Mouse (Mus musculus) G1E (cell line): ENCODE measurements around the gene Zfp202.

Experiments used
- CTCF ChIP-seq: IDR thresholded peaks from 2 replicates; pipeline ENCODE4 v1.5.1; 2012; ENCODE audit warnings: low read depth, low read length, inconsistent platforms, mixed read lengths
- GATA1 ChIP-seq: IDR thresholded peaks from 2 replicates; pipeline ENCODE4 v1.6.1; 2012; ENCODE audit warnings: borderline replicate concordance, low read length, inconsistent platforms, mixed read lengths
- POLR2AphosphoS5 ChIP-seq: IDR thresholded peaks from 2 replicates; pipeline ENCODE4 v1.6.1; 2012; ENCODE audit warnings: low read depth, low read length, inconsistent platforms; ENCODE audit not compliant: insufficient replicate concordance

DNA sequence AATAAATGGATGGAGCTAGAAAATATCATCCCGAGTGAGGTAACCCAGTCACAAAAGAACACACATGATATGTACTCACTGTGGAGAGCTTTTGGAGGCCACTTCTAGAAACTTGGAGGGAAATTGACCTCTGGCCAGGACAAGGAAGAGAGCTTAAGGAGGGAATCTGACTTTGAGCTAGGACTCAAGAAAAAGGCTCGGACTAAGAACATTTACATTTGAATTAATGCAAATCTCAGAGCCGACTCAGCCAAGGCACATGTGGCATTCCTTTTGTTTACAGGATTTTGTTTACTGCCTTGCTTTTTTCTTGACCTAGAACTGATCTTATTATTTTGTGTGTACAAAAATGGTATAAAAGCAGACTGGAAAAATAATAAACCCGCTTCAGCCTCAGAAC lies 47.6 kb downstream of the Zfp202 start:
- TF ChIP-seq CTCF, result no peak
- no peak for TF ChIP-seq GATA1
- no peak for TF ChIP-seq POLR2AphosphoS5
